Mouse (Mus musculus) midbrain, embryonic 14.5 days (tissue): ENCODE measurements at regions not wholly inside any gene's neighbourhood (a gene's known extent, or its start where the extent isn't known, plus 50 kb on each side); places are given as distances from the start of the nearest gene placed in this dataset.
A peak's percentile ranks its signal among the peaks of the same experiment; 100 is the strongest.

Experiments
- ATAC-seq: fragments of 200-750 bp; cut with Nextera tagmentation; 2 replicates; pipeline ENCODE4 v1.8.0; 2017; ENCODE audit warnings: moderate number of reproducible peaks, moderate library complexity; ENCODE audit not compliant: low FRiP score, low TSS enrichment
- DNase-seq: peaks from one replicate; pipeline ENCODE4 v3.0.0-alpha.2; 2015
- H3K27ac ChIP-seq: fragments of 300-500 bp; sonication (generic); replicated peaks from 2 replicates; pipeline ENCODE4 v1.5.1; 2014; ENCODE audit warnings: mild to moderate bottlenecking, low read depth, low read length, moderate library complexity
- H3K27me3 ChIP-seq: fragments of 300-500 bp; sonication (generic); 2 replicates; pipeline ENCODE4 v1.6.1; 2014; ENCODE audit warnings: low read length, control low read depth, mixed read lengths; ENCODE audit not compliant: control insufficient read depth, insufficient read depth
- H3K36me3 ChIP-seq: fragments of 300-500 bp; sonication (generic); 2 replicates; pipeline ENCODE4 v1.6.1; 2014; ENCODE audit warnings: low read length, control low read depth; ENCODE audit not compliant: control insufficient read depth, insufficient read depth
- H3K4me1 ChIP-seq: fragments of 300-500 bp; sonication (generic); 2 replicates; pipeline ENCODE4 v1.6.1; 2014; ENCODE audit warnings: mild to moderate bottlenecking, antibody characterized with exemption, low read length, control low read depth; ENCODE audit not compliant: control insufficient read depth, insufficient read depth
- H3K4me2 ChIP-seq: fragments of 300-500 bp; sonication (generic); 2 replicates; pipeline ENCODE4 v1.6.1; 2014; ENCODE audit warnings: mild to moderate bottlenecking, low read length, moderate library complexity
- H3K4me3 ChIP-seq: fragments of 300-500 bp; sonication (generic); replicated peaks from 2 replicates; pipeline ENCODE4 v1.5.1; 2014; ENCODE audit warnings: low read depth, low read length
- H3K9ac ChIP-seq: fragments of 300-500 bp; sonication (generic); replicated peaks from 2 replicates; pipeline ENCODE4 v1.6.1; 2014; ENCODE audit warnings: mild to moderate bottlenecking, low read length, moderate library complexity
- H3K9me3 ChIP-seq: fragments of 300-500 bp; sonication (generic); 2 replicates; pipeline ENCODE4 v1.6.1; 2016; ENCODE audit warnings: low read length, control low read depth, mixed read lengths; ENCODE audit not compliant: control insufficient read depth
- WGBS: fragments of 180-500 bp; shearing (Covaris S2); extraction: QIAGEN DNeasy Blood & Tissue Kit; methylation state at CpG from one replicate; pipeline ENCODE4 v1.1.7; 2014; 5-methylcytosine and 5-hydroxymethylcytosine counted together

GRCm38 (mm10) chr10:113285483-113285882 is 356.7 kb upstream of the Atxn7l3b start:
- Histone ChIP-seq H3K4me1 (no peaks in the 10 kb centered on the region), H3K9me3 (no peaks in the 10 kb centered on the region), H3K36me3 (no peaks in the 10 kb centered on the region), H3K27me3 (no peaks in the 10 kb centered on the region), H3K4me3 (no peak overlapping the region), H3K4me2 (no peak overlapping the region), H3K9ac (no peak overlapping the region), H3K27ac (no peak overlapping the region)
- ATAC-seq = no peak
- DNase-seq = no peak

GRCm38 (mm10) chr10:113240766-113241372 is 312.1 kb upstream of the Atxn7l3b start:
- Histone ChIP-seq H3K9ac (no peak overlapping the region), H3K27ac (no peak overlapping the region), H3K4me3 (no peak overlapping the region), H3K9me3 (no peaks in the 10 kb centered on the region), H3K27me3 (no peaks in the 10 kb centered on the region), H3K4me2 (no peak overlapping the region), H3K4me1 (no peaks in the 10 kb centered on the region), H3K36me3 (no peaks in the 10 kb centered on the region)
- 82% methylated on average over 13 of the region's 13 CpGs for WGBS
- peak; percentile 3 for DNase-seq
- ATAC-seq = no peak
